Mouse (Mus musculus) forebrain, embryonic 13.5 days (tissue): ENCODE measurements around the gene Hsd11b1. TPM values are rescaled to one million over a fixed set of nuclear protein-coding genes. Genes with fewer than 3 reads are reported as not detected.

ENCODE experiments used
- ATAC-seq: fragments of 200-750 bp; cut with Nextera tagmentation; 2 replicates; pipeline ENCODE4 v1.8.0; 2017
- H3K27ac ChIP-seq: fragments of 300-500 bp; sonication (generic); 2 replicates; pipeline ENCODE4 v1.5.1; 2015; ENCODE audit warnings: inconsistent platforms, mild to moderate bottlenecking, moderate library complexity
- H3K27me3 ChIP-seq: fragments of 300-500 bp; sonication (generic); 2 replicates; pipeline ENCODE4 v1.6.1; 2015; ENCODE audit warnings: mild to moderate bottlenecking, inconsistent platforms
- H3K36me3 ChIP-seq: fragments of 300-500 bp; sonication (generic); 2 replicates; pipeline ENCODE4 v1.6.1; 2015; ENCODE audit warnings: mild to moderate bottlenecking, inconsistent platforms; ENCODE audit not compliant: poor library complexity, severe bottlenecking
- H3K4me1 ChIP-seq: fragments of 300-500 bp; sonication (generic); 2 replicates; pipeline ENCODE4 v1.6.1; 2015; ENCODE audit warnings: inconsistent platforms
- H3K4me2 ChIP-seq: fragments of 300-500 bp; sonication (generic); 2 replicates; pipeline ENCODE4 v1.6.1; 2015; ENCODE audit warnings: inconsistent platforms, mild to moderate bottlenecking, moderate library complexity
- H3K4me3 ChIP-seq: fragments of 300-500 bp; sonication (generic); 2 replicates; pipeline ENCODE4 v1.5.1; 2015; ENCODE audit warnings: mild to moderate bottlenecking, inconsistent platforms
- H3K9ac ChIP-seq: fragments of 300-500 bp; sonication (generic); 2 replicates; pipeline ENCODE4 v1.6.1; 2015; ENCODE audit warnings: mild to moderate bottlenecking, inconsistent platforms
- H3K9me3 ChIP-seq: fragments of 300-500 bp; sonication (generic); replicated peaks from 2 replicates; pipeline ENCODE4 v1.6.1; 2016; ENCODE audit warnings: inconsistent platforms
- WGBS: fragments of 180-500 bp; shearing (Covaris S2); methylation state at CpG from one replicate; pipeline ENCODE4 v1.1.7; 2015; 5-methylcytosine and 5-hydroxymethylcytosine counted together
- polyA plus RNA-seq: library from polyadenylated mRNA; unstranded; fragments of >200 nt; fragmentation: Nextera tagmentation; extraction: Ambion mirVana; gene quantifications from 2 replicates; pipeline ENCODE4 v1.2.1, GENCODE M21; 2015

The Hsd11b1 gene
- polyA plus RNA-seq, 1 experiment from 2014 or later: 0.17 TPM

DNA sequence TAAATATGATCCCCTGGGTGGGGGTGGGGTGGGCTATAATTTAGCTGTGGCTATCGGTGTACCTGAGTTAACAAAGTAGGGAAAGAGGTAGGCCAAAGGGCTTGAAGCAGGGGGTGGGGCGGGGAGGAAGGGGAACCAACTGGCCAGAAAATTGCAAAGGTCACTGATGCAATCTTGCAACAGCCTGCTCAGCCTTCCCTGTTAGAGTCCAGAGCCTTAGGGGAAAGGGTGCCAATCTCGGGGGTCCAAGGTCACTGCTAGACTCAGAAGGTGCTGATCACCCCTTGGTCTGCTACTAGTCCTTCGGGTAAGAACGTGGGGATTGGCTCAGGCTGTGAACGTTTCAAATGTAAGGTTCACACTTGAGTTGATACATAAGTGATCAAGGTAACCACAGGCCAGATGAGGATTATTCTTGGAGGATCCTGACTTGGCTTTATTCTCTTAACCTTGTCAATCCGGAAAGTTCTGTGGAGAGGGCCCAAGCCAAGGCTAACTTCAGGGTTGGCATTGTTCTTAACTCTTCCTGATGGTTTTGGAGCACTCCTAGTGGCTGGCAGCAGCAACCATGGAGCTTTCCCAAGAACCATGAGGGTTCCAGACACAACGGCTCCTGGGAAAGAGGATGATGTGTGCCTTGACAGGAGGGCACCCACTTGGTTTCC, 10.7 kb upstream of the Hsd11b1 start:
- H3K27ac ChIP-seq: no peak overlapping the region
- H3K4me2 ChIP-seq: no peak overlapping the region
- WGBS: 88% methylated on average over 8 of the region's 8 CpGs

DNA sequence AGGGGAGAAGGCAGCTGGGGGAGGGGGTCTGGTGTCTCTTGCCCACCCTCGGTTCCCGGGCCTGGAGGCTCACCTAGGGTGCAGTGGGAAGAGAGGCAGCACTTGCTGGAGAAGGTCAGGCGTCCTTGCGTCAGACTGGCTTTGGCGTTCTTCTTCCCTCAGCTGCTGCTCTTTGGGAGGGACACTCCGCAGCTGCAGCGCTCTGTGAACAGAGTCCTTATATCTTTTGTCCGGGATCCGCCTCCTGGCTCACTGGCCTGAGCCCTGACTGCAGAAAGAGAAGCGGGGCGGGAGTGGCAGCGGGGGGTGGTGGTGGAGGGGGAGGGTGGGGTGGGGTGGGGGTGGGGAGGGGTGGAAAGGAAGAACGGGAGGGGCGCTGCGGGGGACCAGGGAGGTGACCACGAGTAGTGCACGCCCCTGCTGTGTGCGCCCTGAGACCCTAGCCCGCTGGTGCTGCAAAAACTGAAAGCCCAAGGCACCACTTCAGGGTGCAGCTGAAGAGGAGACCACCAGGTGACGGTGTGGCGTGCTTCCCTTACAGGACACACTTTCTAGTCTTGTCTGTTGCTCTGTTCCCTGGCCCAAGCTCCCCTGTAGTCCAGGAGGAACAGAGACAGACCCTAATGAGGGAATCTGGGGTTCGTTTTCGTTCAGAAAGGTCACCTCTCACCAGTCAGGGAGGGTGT, 9.2 kb upstream of the Hsd11b1 start, which contains the start of gene G0s2:
Gene G0s2 (minus strand): TSS at position 302 of the 686 bp plus-strand sequence.
- Histone ChIP-seq H3K4me1 (peaks cover 13% of the 10 kb centered on the region), H3K9me3 (no peaks in the 10 kb centered on the region), H3K27ac (peak within 1 kb of the TSS; percentile 33), H3K27me3 (no peaks in the 10 kb centered on the region), H3K36me3 (no peaks in the 10 kb centered on the region), H3K4me3 (peak within 1 kb of the TSS; percentile 24), H3K9ac (peak within 1 kb of the TSS; percentile 54), H3K4me2 (peak within 1 kb of the TSS; percentile 61)
- under 1% methylated on average over 19 of the region's 23 CpGs for WGBS
- ATAC-seq: peak; percentile 83

More for the DNA sequence above, 10.7 kb upstream of the Hsd11b1 start:
- Histone ChIP-seq H3K4me3 (no peak overlapping the region), H3K36me3 (no peaks in the 10 kb centered on the region), H3K9me3 (no peaks in the 10 kb centered on the region), H3K27me3 (no peaks in the 10 kb centered on the region), H3K4me1 (peaks cover 13% of the 10 kb centered on the region), H3K9ac (no peak overlapping the region)
- ATAC-seq: no peak

DNA sequence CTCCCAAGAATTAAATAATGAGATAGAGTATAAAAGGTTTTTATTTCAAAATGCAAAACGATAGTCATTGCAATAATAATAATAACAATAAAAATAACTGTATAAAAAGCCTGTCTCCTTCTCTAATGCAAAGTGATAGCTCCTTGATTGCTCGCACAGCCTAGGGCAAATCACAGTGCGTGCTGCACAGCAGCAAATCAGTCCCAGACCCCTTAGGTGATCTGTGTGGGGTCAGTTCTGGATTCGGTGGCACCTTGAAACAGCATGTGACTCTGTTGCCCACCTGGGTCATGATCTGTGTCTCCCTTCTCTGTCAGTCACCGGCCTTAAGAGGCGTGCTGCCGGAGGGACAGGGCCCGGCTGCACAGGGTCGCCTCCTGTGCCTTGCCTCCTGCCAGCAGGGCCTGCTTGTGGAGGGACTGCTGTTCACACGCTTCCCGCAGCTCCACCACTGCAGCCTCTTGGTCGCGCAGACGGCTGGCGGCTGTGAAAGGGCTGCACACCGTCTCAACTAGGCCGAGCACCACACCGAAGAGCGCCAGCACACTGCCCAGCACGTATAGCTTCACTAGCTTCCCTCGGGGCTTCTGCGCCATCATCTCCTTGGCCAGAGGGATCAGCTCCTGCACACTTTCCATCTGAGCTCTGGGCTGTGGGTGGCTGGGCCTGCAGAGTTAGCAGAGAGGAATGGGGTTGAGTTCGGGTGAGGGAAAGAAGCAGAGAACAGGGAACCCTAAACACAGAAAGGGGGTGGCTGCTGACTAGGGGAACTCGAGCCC, 8.5 kb upstream of the Hsd11b1 start:
- peak overlapping the region; percentile 54 for H3K9ac ChIP-seq
- peak; percentile 73 for ATAC-seq
- H3K4me1 ChIP-seq: peaks cover 13% of the 10 kb centered on the region
- WGBS: 14% methylated on average over 24 of the region's 24 CpGs
- peak overlapping the region; percentile 33 for H3K27ac ChIP-seq
- no peaks in the 10 kb centered on the region for H3K9me3 ChIP-seq
- no peaks in the 10 kb centered on the region for H3K27me3 ChIP-seq
- peak overlapping the region; percentile 24 for H3K4me3 ChIP-seq
- peak overlapping the region; percentile 61 for H3K4me2 ChIP-seq
- H3K36me3 ChIP-seq: no peaks in the 10 kb centered on the region

DNA sequence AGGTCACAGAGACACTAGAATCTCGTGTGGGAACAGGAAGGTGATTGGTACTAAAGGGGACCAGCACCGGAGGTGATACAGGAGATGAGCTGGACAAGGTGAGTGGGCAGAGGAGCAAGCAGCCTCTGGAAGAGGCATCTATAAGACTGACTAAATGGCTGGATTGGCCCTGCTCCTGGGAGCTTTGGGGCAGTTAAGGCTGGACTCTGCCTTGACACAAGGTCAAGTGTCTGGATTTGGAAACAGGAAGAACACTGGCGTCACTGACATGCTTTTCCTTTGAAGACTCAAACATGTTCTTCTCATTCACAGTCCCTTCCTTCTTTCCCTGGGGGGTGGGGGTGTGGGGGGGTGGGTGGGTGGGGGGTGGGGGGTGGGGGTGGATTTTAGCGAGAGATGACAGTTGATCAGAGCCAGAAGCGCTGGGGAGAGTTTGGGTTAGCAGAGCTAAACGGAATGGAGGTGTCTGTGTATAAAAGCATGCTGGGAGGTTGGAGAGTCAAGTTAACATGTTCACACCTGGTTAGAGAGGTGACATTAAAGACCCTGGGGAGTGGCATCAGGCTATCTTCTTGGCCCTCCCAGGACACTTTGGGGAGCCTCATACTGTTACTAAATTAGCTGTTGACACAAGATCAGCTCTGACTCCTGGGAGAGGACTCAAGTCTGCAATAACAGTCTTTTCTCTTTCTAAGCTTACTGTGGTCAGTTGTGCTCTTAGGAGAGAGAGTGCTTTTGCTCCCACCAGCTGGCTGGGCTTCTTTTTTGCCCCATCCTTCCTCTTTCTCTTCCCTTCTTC, 7.3 kb upstream of the Hsd11b1 start:
- Histone ChIP-seq H3K4me2 (no peak overlapping the region), H3K27ac (no peak overlapping the region), H3K36me3 (no peaks in the 10 kb centered on the region), H3K4me1 (peaks cover 13% of the 10 kb centered on the region), H3K27me3 (no peaks in the 10 kb centered on the region), H3K9me3 (no peaks in the 10 kb centered on the region), H3K4me3 (no peak overlapping the region), H3K9ac (no peak overlapping the region)
- 75% methylated on average over 6 of the region's 6 CpGs for WGBS
- ATAC-seq: no peak

DNA sequence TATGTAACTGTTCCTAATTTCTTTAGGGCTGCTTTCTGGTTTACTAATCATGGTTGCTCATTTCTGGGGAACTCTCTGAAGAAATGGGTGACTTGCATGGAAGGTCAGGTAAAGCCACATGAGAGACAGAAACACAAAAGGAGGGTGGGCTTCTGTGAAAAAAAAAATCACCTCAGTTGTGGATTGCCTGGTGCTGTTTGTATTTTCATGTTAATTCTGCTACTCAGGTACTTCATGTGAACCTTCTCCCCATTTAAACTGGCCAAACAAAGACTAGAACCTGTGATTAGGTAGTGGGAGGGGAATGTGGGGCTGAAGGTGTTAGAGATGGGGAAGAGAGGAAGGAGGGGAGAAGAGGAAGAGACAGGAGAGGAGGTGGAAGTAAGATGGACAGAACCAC, 1.9 kb upstream of the Hsd11b1 start:
- Histone ChIP-seq H3K4me1 (no peaks in the 10 kb centered on the region), H3K27ac (no peak overlapping the region), H3K4me2 (no peak overlapping the region), H3K9ac (no peak overlapping the region), H3K36me3 (no peaks in the 10 kb centered on the region), H3K27me3 (no peaks in the 10 kb centered on the region), H3K9me3 (no peaks in the 10 kb centered on the region), H3K4me3 (no peak overlapping the region)
- no peak for ATAC-seq

DNA sequence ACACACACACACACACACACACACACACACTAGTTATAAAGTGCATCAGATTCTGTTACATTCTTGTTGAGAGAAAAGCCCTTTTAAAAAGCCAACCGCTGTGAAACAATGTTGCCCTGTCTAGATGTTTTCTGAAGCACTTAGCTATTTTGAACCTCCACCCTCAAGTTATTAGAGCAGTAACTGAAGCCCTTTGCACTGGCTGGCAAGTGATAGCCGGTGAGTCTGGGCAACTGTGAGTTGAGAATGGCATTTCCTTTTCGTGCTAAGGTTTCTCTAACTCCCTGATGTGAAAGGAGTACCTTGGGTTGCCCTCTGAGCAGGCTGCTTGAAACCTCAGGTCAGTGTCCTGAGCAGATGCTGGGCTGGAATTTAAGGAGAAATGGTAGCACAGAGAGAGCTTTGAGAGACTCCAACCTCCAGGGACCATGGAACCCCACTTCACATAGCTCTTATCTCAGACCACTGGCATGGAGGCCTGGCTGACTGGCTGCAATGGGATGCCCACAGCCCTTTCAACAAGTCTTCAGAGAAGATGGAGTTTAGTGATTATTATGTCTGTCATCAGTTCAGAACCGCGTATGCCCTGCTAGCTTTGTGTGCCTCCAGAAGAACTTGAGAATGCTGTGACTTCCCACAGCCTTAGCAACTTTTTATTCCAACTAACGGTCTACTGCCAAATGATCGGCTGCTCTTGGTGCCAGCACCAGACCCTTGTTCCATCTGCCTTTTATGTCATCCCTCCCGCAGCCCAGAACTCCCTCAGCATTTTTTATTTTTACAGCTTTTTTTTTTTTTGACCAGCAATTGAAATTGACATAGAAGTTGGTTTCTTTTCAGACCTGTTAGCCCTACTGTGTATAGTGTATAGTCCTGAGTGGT, 608 bp downstream of the Hsd11b1 start:
- Histone ChIP-seq H3K27ac (no peak overlapping the region), H3K36me3 (no peaks in the 10 kb centered on the region), H3K27me3 (no peaks in the 10 kb centered on the region), H3K9ac (no peak overlapping the region), H3K9me3 (no peaks in the 10 kb centered on the region), H3K4me3 (no peak overlapping the region), H3K4me2 (no peak overlapping the region), H3K4me1 (no peaks in the 10 kb centered on the region)
- no peak for ATAC-seq
- WGBS: 81% methylated on average over 8 of the region's 8 CpGs

DNA sequence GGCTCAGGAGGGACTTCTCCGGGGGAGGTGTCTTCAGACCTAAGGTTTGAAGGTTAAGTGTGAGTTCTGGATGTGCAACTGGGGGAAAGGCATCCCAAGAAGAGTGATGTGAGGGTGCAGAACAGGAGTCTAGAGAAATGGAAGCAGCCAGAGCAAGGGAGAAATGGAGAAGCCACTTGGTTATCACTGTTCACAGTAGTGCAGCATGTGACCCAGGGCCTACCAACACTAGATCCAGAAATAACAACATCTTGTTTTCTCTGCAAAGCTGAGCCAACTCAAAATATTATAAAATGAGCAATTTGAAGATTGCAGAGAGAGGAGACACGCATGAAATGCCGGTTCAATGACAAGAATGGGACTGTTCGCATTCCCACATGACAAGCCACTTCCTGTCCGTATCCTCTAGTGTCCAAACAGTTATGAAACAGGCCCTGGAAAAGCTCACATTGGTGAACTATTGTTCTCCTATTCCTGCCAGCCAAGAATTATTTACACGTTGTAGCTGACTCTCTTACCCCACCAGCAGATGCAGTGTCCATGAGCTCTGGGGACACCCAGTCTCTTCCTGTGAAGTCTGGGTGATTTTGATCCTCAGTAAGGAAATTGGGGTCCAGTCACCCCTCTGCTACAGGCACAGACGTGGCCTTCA, 1.9 kb downstream of the Hsd11b1 start:
- H3K36me3 ChIP-seq: no peaks in the 10 kb centered on the region
- no peaks in the 10 kb centered on the region for H3K9me3 ChIP-seq
- no peaks in the 10 kb centered on the region for H3K27me3 ChIP-seq
- ATAC-seq: no peak
- no peaks in the 10 kb centered on the region for H3K4me1 ChIP-seq
- WGBS: 78% methylated on average over 7 of the region's 7 CpGs
- H3K9ac ChIP-seq: no peak overlapping the region
- no peak overlapping the region for H3K27ac ChIP-seq
- H3K4me3 ChIP-seq: no peak overlapping the region
- no peak overlapping the region for H3K4me2 ChIP-seq

DNA sequence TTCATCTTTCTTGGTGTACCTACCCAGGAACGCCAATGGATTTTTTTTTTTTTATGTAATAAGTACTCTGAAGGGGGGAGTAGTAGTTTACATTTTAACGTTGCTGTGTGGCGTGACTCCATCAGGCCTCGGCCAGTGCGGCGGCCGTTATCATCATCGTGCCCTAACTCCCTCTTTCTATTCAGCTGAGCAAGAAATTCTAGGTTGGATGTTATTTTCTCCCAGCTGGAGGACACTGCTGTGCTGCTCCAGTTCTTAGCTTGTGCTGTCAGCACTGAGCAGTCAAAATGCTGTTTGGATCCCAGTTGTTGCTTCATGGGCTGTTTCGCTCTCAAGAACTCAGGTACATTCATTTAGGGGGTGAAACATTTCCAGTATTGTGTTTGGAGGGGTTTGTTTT, 4.3 kb downstream of the Hsd11b1 start:
- Histone ChIP-seq H3K4me2 (no peak overlapping the region), H3K4me1 (no peaks in the 10 kb centered on the region), H3K27me3 (no peaks in the 10 kb centered on the region), H3K9ac (no peak overlapping the region), H3K4me3 (no peak overlapping the region), H3K36me3 (no peaks in the 10 kb centered on the region), H3K27ac (no peak overlapping the region), H3K9me3 (no peaks in the 10 kb centered on the region)
- 84% methylated on average over 9 of the region's 9 CpGs for WGBS
- no peak for ATAC-seq

DNA sequence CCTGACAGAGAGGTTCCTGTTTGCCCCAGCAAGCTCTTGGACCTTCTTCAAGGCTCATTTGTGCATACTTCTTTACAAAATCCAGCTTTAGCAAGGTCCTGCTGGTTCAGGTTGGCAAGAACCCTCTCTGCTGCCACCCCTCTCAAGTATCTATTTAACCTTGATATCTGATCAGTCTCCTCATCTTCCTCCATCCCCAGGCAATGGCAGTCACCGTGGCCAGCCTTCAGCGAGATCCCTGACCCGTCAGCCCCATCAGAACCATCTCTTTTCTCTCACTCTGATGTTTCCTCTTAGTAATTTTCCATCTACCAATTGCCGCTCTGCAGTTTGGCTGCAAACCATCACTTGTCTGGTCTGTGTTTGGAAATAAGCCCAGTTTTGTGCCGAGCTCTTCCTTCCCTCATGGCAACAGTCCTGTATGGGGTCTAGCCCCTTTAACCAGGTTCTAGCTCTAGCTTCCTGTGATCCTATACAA, 7.2 kb downstream of the Hsd11b1 start:
- WGBS: 71% methylated on average over 5 of the region's 5 CpGs

DNA sequence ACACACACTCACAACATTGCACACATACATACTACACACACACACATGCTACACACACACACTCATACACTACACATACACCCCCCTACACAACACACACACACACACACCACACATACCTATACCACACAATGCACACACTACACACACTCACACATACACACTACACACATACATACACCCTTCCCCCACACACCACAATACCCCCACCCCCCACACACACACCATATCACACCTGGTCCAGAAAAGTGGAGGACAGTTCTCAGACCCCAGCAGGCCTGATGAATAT, 7.6 kb downstream of the Hsd11b1 start:
- no peak overlapping the region for H3K4me2 ChIP-seq
- no peaks in the 10 kb centered on the region for H3K36me3 ChIP-seq
- H3K27me3 ChIP-seq: no peaks in the 10 kb centered on the region
- H3K27ac ChIP-seq: no peak overlapping the region
- no peaks in the 10 kb centered on the region for H3K4me1 ChIP-seq
- no peak overlapping the region for H3K4me3 ChIP-seq
- peak; percentile 41; the same call in 1 of the 2 replicates for ATAC-seq
- no peak overlapping the region for H3K9ac ChIP-seq
- H3K9me3 ChIP-seq: no peaks in the 10 kb centered on the region

More for the DNA sequence above, 7.2 kb downstream of the Hsd11b1 start:
- Histone ChIP-seq H3K4me3 (no peak overlapping the region), H3K27me3 (no peaks in the 10 kb centered on the region), H3K36me3 (no peaks in the 10 kb centered on the region), H3K27ac (no peak overlapping the region), H3K4me2 (no peak overlapping the region), H3K9ac (no peak overlapping the region), H3K9me3 (no peaks in the 10 kb centered on the region), H3K4me1 (no peaks in the 10 kb centered on the region)
- no peak for ATAC-seq
